Mouse (Mus musculus): Measurements from ENCODE around the gene Fars2. TPM values are rescaled to one million over a fixed set of nuclear protein-coding genes. Genes with fewer than 3 reads are reported as not detected.
"Not testable (repeated sequence)": the region's sequence is repeated elsewhere in the genome, so short reads cannot be mapped to it uniquely, and the experiment has no call there.

Gene Fars2
- polyA plus RNA-seq, 1 experiment from 2014 or later: 26.5 TPM

DNA sequence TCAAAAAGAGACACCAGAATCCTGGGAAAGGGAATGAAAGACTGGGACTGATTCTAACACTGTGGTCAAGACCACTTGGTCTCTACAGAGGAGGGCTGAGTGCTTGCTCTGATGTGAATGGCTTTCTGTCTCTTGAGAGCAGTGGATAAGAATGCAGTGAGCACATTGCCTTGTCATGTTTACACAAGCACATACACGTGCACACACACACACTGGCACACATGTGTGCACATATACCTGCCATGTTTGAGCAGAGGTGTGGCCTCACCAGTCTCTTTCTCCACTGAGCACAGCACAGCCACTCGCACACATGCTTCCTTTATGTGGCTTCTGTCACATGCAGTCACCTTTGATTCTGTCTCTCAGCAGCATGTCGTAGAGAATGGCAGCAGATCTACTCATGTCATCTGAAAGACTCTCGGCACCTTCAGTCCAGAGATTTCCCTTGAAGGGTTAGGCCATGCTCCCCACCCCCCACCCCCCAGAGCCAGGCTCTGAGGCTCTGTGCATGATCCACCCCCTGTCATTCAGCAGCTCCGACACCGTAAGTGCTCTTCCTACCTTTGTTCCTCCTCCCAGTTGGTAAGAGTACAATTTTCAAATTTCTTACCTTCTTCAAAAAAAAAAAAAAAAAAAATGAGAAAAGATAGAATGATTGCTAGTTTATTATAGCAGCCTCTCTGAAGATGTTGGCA lies 313.4 kb downstream of the Fars2 start:
- H3K4me1 ChIP-seq: peaks cover 14% of the 10 kb centered on the region
- DNase-seq (ENCODE audit: extremely low spot score, low spot score): no peak
- no peak overlapping the region for H3K4me3 ChIP-seq
- 82% methylated on average over 6 of the region's 6 CpGs for WGBS
- 0 out of 2 replicates have a peak overlapping the region, but pooled peaks have one; percentile 16 for H3K27ac ChIP-seq
- no peaks in the 10 kb centered on the region for H3K36me3 ChIP-seq (replicated peaks)
- H3K9me3 ChIP-seq: no peaks in the 10 kb centered on the region
- no peaks in the 10 kb centered on the region for H3K27me3 ChIP-seq (ENCODE audit: poor library complexity, severe bottlenecking)

DNA sequence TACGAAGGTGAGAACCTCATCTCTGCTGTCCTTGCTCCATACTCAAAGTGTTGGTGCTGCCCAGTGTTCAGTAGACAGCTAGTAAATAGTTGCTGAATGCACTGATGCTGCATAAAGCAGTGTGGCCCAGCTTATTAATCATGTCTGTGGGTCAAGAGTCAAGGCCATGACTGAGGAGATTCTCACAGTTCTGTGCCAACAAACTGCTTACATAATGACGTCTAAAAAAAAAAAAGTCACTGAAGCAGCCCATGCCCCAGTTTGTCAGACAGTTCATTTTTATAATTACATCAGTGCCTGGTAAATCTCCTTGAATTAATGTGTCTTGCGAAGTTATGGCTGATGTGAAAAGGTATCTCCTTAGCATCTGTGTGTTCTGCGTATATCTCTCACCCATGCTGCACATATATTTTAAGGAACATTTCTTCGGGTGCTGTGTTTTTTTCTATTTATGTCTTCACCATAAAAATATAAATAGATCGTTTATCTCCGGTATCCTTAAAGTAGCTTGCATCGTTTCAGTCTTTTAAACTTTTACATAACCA lies 314.8 kb downstream of the Fars2 start:
- H3K9me3 ChIP-seq: no peaks in the 10 kb centered on the region

DNA sequence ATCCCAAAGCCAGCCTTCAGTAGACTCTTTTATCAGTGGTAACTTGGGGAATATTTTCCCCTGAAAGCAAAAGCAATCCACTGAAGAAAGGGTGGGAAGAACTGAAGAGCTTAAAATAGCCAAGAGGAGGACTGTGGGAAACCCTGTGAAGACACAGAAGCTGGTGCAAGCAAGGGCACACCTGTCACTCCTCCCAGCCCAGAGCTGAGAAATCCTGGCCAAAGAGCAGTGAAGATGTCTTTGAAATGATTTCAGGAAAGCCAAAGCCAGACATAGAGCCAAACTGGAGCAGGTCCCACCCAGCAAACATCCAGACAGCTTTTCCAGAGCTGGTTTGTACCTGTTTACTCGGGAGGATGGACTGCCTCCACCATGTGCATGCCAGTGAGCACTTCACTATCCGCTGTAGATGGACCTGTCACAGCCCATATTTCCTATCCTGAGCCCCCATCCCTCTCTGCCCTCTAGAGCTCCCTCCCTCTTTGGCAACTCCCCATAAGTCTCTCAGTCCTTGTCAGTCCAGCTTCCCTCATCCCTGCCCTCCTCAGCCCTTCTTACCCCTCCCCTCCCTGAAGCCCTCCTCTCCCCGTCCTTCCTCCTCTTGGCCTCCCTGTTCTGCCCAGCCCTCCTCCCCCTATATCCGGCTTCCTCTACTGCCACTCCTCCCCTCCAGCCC lies 327.7 kb downstream of the Fars2 start:
- H3K27ac ChIP-seq: no peak overlapping the region
- WGBS: 60% methylated on average over 4 of the region's 4 CpGs

More for the DNA sequence above, 314.8 kb downstream of the Fars2 start:
- no peak for DNase-seq (ENCODE audit: extremely low spot score, low spot score)
- H3K27me3 ChIP-seq (ENCODE audit: poor library complexity, severe bottlenecking): no peaks in the 10 kb centered on the region
- H3K36me3 ChIP-seq (replicated peaks): no peaks in the 10 kb centered on the region
- H3K27ac ChIP-seq: no peak overlapping the region
- peaks cover 14% of the 10 kb centered on the region for H3K4me1 ChIP-seq
- WGBS: 95% methylated on average over 8 of the region's 8 CpGs
- no peak overlapping the region for H3K4me3 ChIP-seq

DNA sequence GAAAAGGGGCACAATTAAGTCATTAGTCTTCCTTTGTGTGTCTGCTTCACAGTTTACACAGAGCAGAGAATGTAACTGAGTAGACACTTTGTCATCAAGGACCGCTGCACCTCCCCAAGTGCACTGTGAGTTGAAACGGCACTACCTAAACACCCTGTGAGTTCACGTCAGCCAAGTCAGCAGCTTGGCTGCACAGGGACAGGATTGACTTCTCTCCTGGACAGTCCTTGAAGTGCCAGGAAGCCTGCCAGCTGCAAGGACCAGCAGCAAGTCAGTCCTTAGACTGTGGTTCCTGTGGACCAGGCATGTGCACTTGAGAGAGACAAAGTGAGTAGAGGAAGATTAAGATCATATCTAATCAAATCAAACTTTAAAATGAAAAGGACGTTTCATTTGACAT lies 330.7 kb downstream of the Fars2 start:
- 58% methylated on average over 4 of the region's 4 CpGs for WGBS
- H3K4me3 ChIP-seq: no peak overlapping the region
- H3K27me3 ChIP-seq (ENCODE audit: poor library complexity, severe bottlenecking): no peaks in the 10 kb centered on the region
- H3K36me3 ChIP-seq (replicated peaks): no peaks in the 10 kb centered on the region
- H3K27ac ChIP-seq: no peak overlapping the region
- no peaks in the 10 kb centered on the region for H3K9me3 ChIP-seq
- H3K4me1 ChIP-seq: peaks cover 7% of the 10 kb centered on the region
- DNase-seq (ENCODE audit: extremely low spot score, low spot score): no peak

More for the DNA sequence above, 327.7 kb downstream of the Fars2 start:
- Histone ChIP-seq H3K27me3 (ENCODE audit: poor library complexity, severe bottlenecking) (no peaks in the 10 kb centered on the region), H3K4me3 (no peak overlapping the region), H3K4me1 (peaks cover 7% of the 10 kb centered on the region), H3K36me3 (replicated peaks) (no peaks in the 10 kb centered on the region), H3K9me3 (no peaks in the 10 kb centered on the region)
- no peak for DNase-seq (ENCODE audit: extremely low spot score, low spot score)

DNA sequence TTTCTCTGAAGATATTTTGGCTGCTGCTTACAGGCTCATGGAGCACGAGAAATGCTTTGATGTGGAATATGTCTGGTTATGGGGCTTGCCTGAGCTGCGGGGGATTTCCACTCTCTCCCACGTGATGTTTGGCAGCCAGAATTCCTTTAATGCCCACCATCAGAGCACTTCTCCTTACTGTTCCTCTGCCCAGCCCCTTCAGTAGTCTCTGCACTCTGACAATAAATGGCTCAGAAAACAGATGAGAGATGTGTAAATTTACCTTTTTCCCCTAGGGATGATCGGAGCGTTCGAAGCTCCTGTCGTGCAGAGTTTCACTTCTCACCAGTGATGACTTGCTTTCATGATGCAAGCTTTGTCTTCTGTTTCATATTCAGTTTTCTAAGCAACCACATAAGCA lies 331.4 kb downstream of the Fars2 start:
- DNase-seq (ENCODE audit: extremely low spot score, low spot score): no peak
- no peaks in the 10 kb centered on the region for H3K9me3 ChIP-seq
- no peaks in the 10 kb centered on the region for H3K36me3 ChIP-seq (replicated peaks)
- H3K27ac ChIP-seq: no peak overlapping the region
- H3K4me3 ChIP-seq: no peak overlapping the region
- WGBS: 93% methylated on average over 7 of the region's 7 CpGs
- peaks cover 7% of the 10 kb centered on the region for H3K4me1 ChIP-seq
- H3K27me3 ChIP-seq (ENCODE audit: poor library complexity, severe bottlenecking): no peaks in the 10 kb centered on the region

DNA sequence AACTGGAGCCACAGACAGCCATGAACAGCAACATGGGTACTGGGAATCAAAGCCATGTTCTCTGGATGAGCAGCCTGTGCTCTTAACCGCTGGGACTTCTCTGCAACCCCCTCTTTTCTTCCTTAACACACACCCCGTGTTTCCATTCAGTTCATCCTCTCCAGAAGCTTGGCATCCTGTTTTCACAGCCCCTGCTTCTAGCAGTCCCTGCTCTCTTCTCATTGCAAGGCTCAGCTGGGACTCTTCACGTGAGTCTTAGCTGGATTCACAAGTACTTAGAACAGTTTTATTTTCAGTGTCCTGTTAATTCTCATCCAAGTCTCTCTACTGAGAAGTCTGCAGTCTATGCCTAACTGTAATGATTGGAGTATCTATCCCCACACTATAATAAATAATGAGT lies 334.2 kb downstream of the Fars2 start:
- Histone ChIP-seq H3K9me3 (no peaks in the 10 kb centered on the region), H3K27me3 (ENCODE audit: poor library complexity, severe bottlenecking) (no peaks in the 10 kb centered on the region), H3K4me1 (peaks cover 7% of the 10 kb centered on the region), H3K4me3 (no peak overlapping the region), H3K36me3 (replicated peaks) (no peaks in the 10 kb centered on the region), H3K27ac (no peak overlapping the region)
- no peak for DNase-seq (ENCODE audit: extremely low spot score, low spot score)
- 81% methylated on average over 3 of the region's 3 CpGs for WGBS

DNA sequence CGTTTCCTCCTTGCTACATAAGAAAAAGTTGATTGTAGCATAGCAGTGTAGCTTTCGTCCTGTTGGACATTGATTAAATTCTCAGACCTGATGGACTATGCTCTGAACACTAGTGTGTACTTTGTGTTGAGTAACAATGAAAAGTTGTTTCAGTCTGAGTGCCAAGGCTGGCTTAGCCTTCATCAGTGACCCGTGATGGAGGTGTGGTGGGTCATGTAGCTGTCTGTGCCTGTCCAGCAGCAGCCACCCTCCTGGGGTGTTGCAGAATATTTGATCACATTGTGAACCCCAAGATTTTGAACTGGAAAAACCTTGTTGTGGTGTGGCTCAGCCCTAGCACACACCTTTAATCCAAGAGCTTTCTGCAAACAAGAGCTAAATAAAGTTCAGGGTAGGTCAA lies 343.3 kb downstream of the Fars2 start:
- no peak overlapping the region for H3K4me3 ChIP-seq
- DNase-seq (ENCODE audit: extremely low spot score, low spot score): no peak
- 72% methylated on average over 3 of the region's 3 CpGs for WGBS

DNA sequence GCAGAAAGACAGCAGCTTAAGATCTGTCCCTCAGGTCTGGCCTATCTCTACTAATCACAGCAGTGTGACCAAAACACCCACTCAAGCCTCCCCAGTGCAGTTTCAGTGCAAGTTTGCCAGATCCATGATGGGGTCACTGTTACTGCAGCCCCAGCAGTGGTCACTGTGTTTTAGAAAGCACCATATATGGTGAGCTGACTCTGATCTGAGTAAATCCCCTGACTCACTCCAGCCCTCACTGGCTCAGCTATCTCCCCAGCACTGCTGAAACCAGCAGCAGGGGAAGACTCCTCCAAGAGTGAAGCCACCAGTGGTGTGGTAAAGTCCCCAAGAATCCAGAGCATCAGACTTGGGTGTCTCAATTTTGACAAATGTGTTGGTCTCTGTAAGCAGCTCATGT lies 346.5 kb downstream of the Fars2 start:
- no peak for DNase-seq (ENCODE audit: extremely low spot score, low spot score)
- no peaks in the 10 kb centered on the region for H3K36me3 ChIP-seq (replicated peaks)
- no peak overlapping the region for H3K27ac ChIP-seq
- H3K9me3 ChIP-seq: no peaks in the 10 kb centered on the region
- no peaks in the 10 kb centered on the region for H3K27me3 ChIP-seq (ENCODE audit: poor library complexity, severe bottlenecking)
- no peak overlapping the region for H3K4me3 ChIP-seq
- H3K4me1 ChIP-seq: peaks cover 11% of the 10 kb centered on the region

More for the DNA sequence above, 343.3 kb downstream of the Fars2 start:
- H3K36me3 ChIP-seq (replicated peaks): no peaks in the 10 kb centered on the region
- H3K9me3 ChIP-seq: no peaks in the 10 kb centered on the region
- peaks cover 11% of the 10 kb centered on the region for H3K4me1 ChIP-seq
- no peak overlapping the region for H3K27ac ChIP-seq
- no peaks in the 10 kb centered on the region for H3K27me3 ChIP-seq (ENCODE audit: poor library complexity, severe bottlenecking)

DNA sequence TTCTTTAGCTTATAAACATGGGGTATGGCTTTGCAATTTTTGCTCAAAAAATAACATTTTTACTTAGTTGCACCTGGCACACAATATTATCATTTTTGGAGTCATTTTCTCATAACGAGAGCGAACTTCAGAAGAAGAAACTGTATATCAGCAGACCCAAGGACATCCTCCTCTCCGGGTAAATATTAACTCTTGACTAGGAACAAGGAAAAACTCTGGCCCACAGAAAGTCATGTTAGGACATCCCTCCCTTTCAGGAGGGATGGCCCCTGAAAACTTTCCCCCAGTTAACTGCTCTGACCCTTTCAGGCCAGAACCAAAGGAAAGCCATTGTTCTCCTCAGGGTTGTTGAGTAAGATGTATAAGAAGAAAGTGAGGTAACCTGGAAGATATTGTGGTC lies 348.9 kb downstream of the Fars2 start:
- not testable (repeated sequence) for H3K9me3 ChIP-seq
- WGBS: 97% methylated on average over 3 of the region's 3 CpGs

DNA sequence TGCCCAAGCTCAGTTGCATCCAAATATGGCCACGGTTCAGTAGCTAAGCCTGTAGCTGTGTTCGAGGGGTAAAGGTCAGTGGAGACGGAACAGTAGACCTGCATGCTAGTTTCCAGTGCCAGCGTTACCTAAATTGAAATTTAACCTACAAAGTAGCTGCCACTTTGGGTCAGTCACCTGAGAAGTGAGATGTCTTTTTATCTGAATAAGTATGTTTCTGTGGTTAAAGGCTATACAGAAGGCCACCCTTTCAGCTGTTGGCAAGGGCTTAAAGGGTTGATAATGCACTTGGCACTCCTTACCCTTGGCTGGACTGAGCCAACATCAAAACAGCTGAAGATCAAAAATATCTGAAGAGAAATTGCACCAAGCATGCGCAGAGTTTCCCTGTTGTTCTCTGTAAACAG lies 349.3 kb downstream of the Fars2 start:
- Histone ChIP-seq H3K9me3 (no peaks in the 10 kb centered on the region), H3K36me3 (replicated peaks) (no peaks in the 10 kb centered on the region), H3K27me3 (ENCODE audit: poor library complexity, severe bottlenecking) (no peaks in the 10 kb centered on the region), H3K4me1 (no peaks in the 10 kb centered on the region; the same call in 1 of the 2 replicates), H3K4me3 (no peak overlapping the region), H3K27ac (no peak overlapping the region)
- 95% methylated on average over 5 of the region's 5 CpGs for WGBS
- no peak for DNase-seq (ENCODE audit: extremely low spot score, low spot score)

More for the DNA sequence above, 348.9 kb downstream of the Fars2 start:
- H3K27ac ChIP-seq; DNase-seq (ENCODE audit: extremely low spot score, low spot score); H3K36me3 ChIP-seq (replicated peaks); H3K4me1 ChIP-seq; H3K4me3 ChIP-seq; H3K27me3 ChIP-seq (ENCODE audit: poor library complexity, severe bottlenecking): not testable (repeated sequence)

DNA sequence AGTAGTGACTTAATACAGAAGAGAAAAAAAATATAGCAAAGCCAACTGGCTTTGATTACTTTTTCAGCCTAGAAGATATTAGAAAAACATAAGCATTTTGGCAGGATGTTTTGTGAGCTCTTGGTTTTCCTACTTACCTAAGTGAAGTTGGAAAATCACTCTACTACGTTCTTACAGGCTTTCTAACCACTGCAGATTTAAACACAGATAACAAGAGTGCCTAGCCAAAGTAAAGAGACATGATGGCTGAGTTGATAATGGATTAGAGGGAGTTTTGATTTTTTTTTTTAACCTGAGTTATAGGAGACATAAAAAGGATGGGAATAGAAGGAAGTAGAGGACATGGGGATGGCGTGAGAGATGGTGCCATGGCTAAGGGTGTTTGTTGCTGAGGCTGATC lies 350.6 kb downstream of the Fars2 start:
- 86% methylated on average over 2 of the region's 2 CpGs for WGBS

DNA sequence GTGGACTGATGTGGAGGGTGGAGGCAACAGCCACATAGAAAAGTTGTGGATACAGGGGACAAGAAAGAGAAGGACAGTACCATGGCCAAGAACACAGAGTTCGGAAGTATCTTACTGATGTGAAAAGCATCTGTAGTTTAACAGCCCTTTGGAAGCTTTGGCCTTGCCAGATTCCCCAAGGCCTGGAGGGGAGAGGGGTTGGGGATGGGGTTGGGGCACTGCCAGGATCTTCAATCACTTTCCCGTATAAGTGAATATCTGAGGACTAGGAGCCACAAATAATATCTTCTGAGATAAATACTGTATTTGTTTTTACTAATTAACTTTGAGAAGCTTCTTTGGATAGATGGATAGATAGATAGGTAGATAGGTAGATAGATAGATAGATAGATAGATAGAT lies 351.8 kb downstream of the Fars2 start:
- WGBS: 94% methylated on average over 2 of the region's 2 CpGs
- H3K4me3 ChIP-seq: no peak overlapping the region
- no peak overlapping the region for H3K27ac ChIP-seq
- H3K9me3 ChIP-seq: no peaks in the 10 kb centered on the region
- DNase-seq (ENCODE audit: extremely low spot score, low spot score): no peak
- no peaks in the 10 kb centered on the region; the same call in 1 of the 2 replicates for H3K4me1 ChIP-seq
- no peaks in the 10 kb centered on the region for H3K36me3 ChIP-seq (replicated peaks)
- H3K27me3 ChIP-seq (ENCODE audit: poor library complexity, severe bottlenecking): no peaks in the 10 kb centered on the region

More for the DNA sequence above, 350.6 kb downstream of the Fars2 start:
- no peaks in the 10 kb centered on the region for H3K27me3 ChIP-seq (ENCODE audit: poor library complexity, severe bottlenecking)
- H3K27ac ChIP-seq: no peak overlapping the region
- no peak for DNase-seq (ENCODE audit: extremely low spot score, low spot score)
- no peak overlapping the region for H3K4me3 ChIP-seq
- H3K9me3 ChIP-seq: no peaks in the 10 kb centered on the region
- no peaks in the 10 kb centered on the region; the same call in 1 of the 2 replicates for H3K4me1 ChIP-seq
- no peaks in the 10 kb centered on the region for H3K36me3 ChIP-seq (replicated peaks)
